In genomic region chr17:7874776-7875531, GRCm38 (mm10) we compare ENCODE assay signal across 17 mouse cellular contexts. TPM values are rescaled to one million over a fixed set of nuclear protein-coding genes. Genes with fewer than 3 reads are reported as not detected.
A peak's percentile ranks its signal among the peaks of the same experiment; 100 is the strongest.
DNase-seq lines count a peak whose midpoint lies in the region; ATAC-seq and TF ChIP-seq lines count a peak whose summit lies in the region.
"Had no signal": no experiment of that assay in that cellular context is flagged by ENCODE, and none has a peak within 500 bp of the region (broad histone marks: within the 10 kb centered on the region; RNA-seq: fewer than 3 reads in every experiment).

No protein-coding gene starts in this region.

- H3K9me3 ChIP-seq in liver, postnatal 0 days (ENCODE audit: low read length) = no peaks in the 10 kb centered on the region
- H3K9me3 ChIP-seq in limb, embryonic 15.5 days = no peaks in the 10 kb centered on the region
- H3K9me3 ChIP-seq: heart, embryonic 15.5 days; limb, embryonic 13.5 days had no signal

- ATAC-seq in liver, postnatal 0 days = no peak
- no peak for ATAC-seq in limb, embryonic 15.5 days (ENCODE audit: insufficient number of reproducible peaks, low FRiP score, low TSS enrichment, low read depth)

- H3K4me2 ChIP-seq in liver, postnatal 0 days (ENCODE audit: low read depth, low read length) = 0 out of 2 replicates have a peak overlapping the region, but pooled peaks have one; percentile 14
- no peak overlapping the region for H3K4me2 ChIP-seq in limb, embryonic 15.5 days
- H3K4me2 ChIP-seq: heart, embryonic 15.5 days had no signal

- H3K4me1 ChIP-seq in liver, postnatal 0 days (ENCODE audit: insufficient read depth) = peaks cover 15% of the 10 kb centered on the region
- H3K4me1 ChIP-seq in bone marrow, adult 2 months (ENCODE audit: control insufficient read depth, insufficient read depth, low read length) = peaks cover 8% of the 10 kb centered on the region; the same call in 1 of the 2 replicates
- H3K4me1 ChIP-seq in limb, embryonic 15.5 days = peaks cover 33% of the 10 kb centered on the region

- no peaks in the 10 kb centered on the region for H3K36me3 ChIP-seq in liver, postnatal 0 days (replicated peaks; ENCODE audit: insufficient read depth, low read length)
- H3K36me3 ChIP-seq in limb, embryonic 15.5 days = no peaks in the 10 kb centered on the region
- H3K36me3 ChIP-seq: heart, embryonic 15.5 days; limb, embryonic 13.5 days had no signal

- WGBS in liver, postnatal 0 days (ENCODE audit: insufficient replicate concordance) = 61% methylated on average over 21 of the region's 21 CpGs
- WGBS in bone marrow, adult 2 months = 31% methylated on average over 21 of the region's 21 CpGs
- WGBS in limb, embryonic 15.5 days = 80% methylated on average over 21 of the region's 21 CpGs

- H3K27ac ChIP-seq in liver, postnatal 0 days (ENCODE audit: low read depth) = peak overlapping the region; percentile 29; the same call in 1 of the 2 replicates
- peak overlapping the region; percentile 87 for H3K27ac ChIP-seq in bone marrow, adult 2 months (ENCODE audit: control insufficient read depth, insufficient read depth, low read depth, low read length, poor library complexity)
- peak overlapping the region; percentile 35 for H3K27ac ChIP-seq in limb, embryonic 15.5 days
- H3K27ac ChIP-seq: heart, embryonic 15.5 days; limb, embryonic 13.5 days; stomach, postnatal 0 days had no signal

- no peak for TF ChIP-seq CTCF in liver, postnatal 0 days (IDR thresholded peaks at IDR 0.05; ENCODE audit: low read depth)
- TF ChIP-seq CTCF in bone marrow, adult 2 months (IDR thresholded peaks at IDR 0.05; ENCODE audit: control insufficient read depth, insufficient read depth, low read length) = no peak

- TF ChIP-seq EP300 in liver, postnatal 0 days (IDR thresholded peaks at IDR 0.05; ENCODE audit: low read depth) = no peak

- no peak overlapping the region for H3K9ac ChIP-seq in liver, postnatal 0 days (replicated peaks)
- no peak overlapping the region for H3K9ac ChIP-seq in limb, embryonic 15.5 days
- H3K9ac ChIP-seq: heart, embryonic 15.5 days; limb, embryonic 13.5 days had no signal

- no peak for TF ChIP-seq POLR2A in bone marrow, adult 2 months (IDR thresholded peaks at IDR 0.05; ENCODE audit: borderline replicate concordance, control insufficient read depth, low read depth, low read length)

- H3K4me3 ChIP-seq in liver, postnatal 0 days (ENCODE audit: low read depth, low read length) = no peak overlapping the region
- H3K4me3 ChIP-seq in bone marrow, adult 2 months (replicated peaks; ENCODE audit: control insufficient read depth, low read depth, low read length) = no peak overlapping the region
- no peak overlapping the region for H3K4me3 ChIP-seq in limb, embryonic 15.5 days
- H3K4me3 ChIP-seq: erythroblast, embryonic 14.5 days; heart, embryonic 15.5 days; limb, embryonic 13.5 days; myocyte had no signal

- H3K27me3 ChIP-seq in liver, postnatal 0 days (ENCODE audit: insufficient read depth, low read length) = no peaks in the 10 kb centered on the region
- H3K27me3 ChIP-seq in limb, embryonic 15.5 days = no peaks in the 10 kb centered on the region
- H3K27me3 ChIP-seq: heart, embryonic 15.5 days; limb, embryonic 13.5 days had no signal

- no peak for DNase-seq in liver, postnatal 0 days
- no peak for DNase-seq in liver
- peak; percentile 57 for DNase-seq in thymus, postnatal 14 days
- DNase-seq in left cerebral cortex, adult 8-10 months (ENCODE audit: low spot score in 2 of 2) = no peak
- DNase-seq in urinary bladder, adult 2 months (ENCODE audit: low spot score) = no peak
- DNase-seq in gastrocnemius, adult 8-10 months (ENCODE audit: low spot score in 2 of 2) = no peak
- DNase-seq: cerebellum, adult 9-10 months; gastrocnemius, postnatal 10 days; layer of hippocampus, adult 9-11 months; lung, postnatal 4 days had no signal

RNA-seq across cellular contexts. Expression of gene Fndc1, which starts 47.9 kb away (rescaled TPM):
- 0.31 and 0.94 TPM in 2 replicates for polyA plus RNA-seq in liver, postnatal 0 days (2015; fragmentation: Nextera tagmentation; extraction: Ambion mirVana)
- 0.25 and 0.38 TPM in 2 replicates for polyA plus RNA-seq in bone marrow, adult 2 months (2011; ENCODE audit: insufficient read depth, insufficient read length, low replicate concordance, missing spikeins)
- 88.8 and 123 TPM in 2 replicates for polyA plus RNA-seq in limb, embryonic 15.5 days (2015; fragmentation: Nextera tagmentation; extraction: Ambion mirVana)
- 1 to 10 TPM; 3.9 to 6.2 (median 4.9) TPM for total RNA-seq in left cerebral cortex, adult 8-10 months (2022)
- 43.8 and 82.9 TPM in 2 replicates for polyA plus RNA-seq in urinary bladder, adult 2 months (2012; rRNA removed)
- total RNA-seq in gastrocnemius, adult 8-10 months (2022) = 10 to 100 TPM; 15.8 to 29.7 (median 18.6) TPM
- polyA plus RNA-seq: erythroblast, embryonic 14.5 days had no signal

RNA-seq across cellular contexts. Expression of gene Tagap, which starts 50.8 kb away (rescaled TPM):
- polyA plus RNA-seq in liver, postnatal 0 days (2015; fragmentation: Nextera tagmentation; extraction: Ambion mirVana) = 1.5 TPM in 2 replicates
- 3.6 and 8.7 TPM in 2 replicates for polyA plus RNA-seq in bone marrow, adult 2 months (2011; ENCODE audit: insufficient read depth, insufficient read length, low replicate concordance, missing spikeins)
- polyA plus RNA-seq in limb, embryonic 15.5 days (2015; fragmentation: Nextera tagmentation; extraction: Ambion mirVana) = 0.55 and 0.56 TPM in 2 replicates
- 1 to 10 TPM; 5.9 to 6.8 (median 6.6) TPM for total RNA-seq in left cerebral cortex, adult 8-10 months (2022)
- polyA plus RNA-seq in urinary bladder, adult 2 months (2012; rRNA removed) = 6.5 and 8.2 TPM in 2 replicates
- total RNA-seq in gastrocnemius, adult 8-10 months (2022) = 1 to 10 TPM; 1.9 to 2.4 (median 2.1) TPM
- polyA plus RNA-seq: erythroblast, embryonic 14.5 days had no signal

Comparison
In these comparisons a context has a peak if more than half of its experiments do, and no peak if none do; other contexts are left out.
1. H3K27ac ChIP-seq: peak in every context shown above with its lines; median percentile 87 in bone marrow, adult 2 months; 35 in limb, embryonic 15.5 days; 29 in liver, postnatal 0 days.
2. RNA of gene Fndc1, which starts 47.9 kb away (polyA plus RNA-seq): 88.8 to 123 TPM in limb, embryonic 15.5 days and 43.8 to 82.9 TPM in urinary bladder, adult 2 months; 0.31 to 0.94 TPM in liver, postnatal 0 days and 0.25 to 0.38 TPM in bone marrow, adult 2 months; every median in the first group is over 10 times any median in the second.